Mouse (Mus musculus) midbrain, embryonic 15.5 days (tissue): ENCODE results near the gene Gm10961. TPM values are rescaled to one million over a fixed set of nuclear protein-coding genes. Genes with fewer than 3 reads are reported as not detected.

Source experiments
- ATAC-seq: fragments of 200-750 bp; cut with Nextera tagmentation; replicated peaks from 2 replicates; pipeline ENCODE4 v1.8.0; 2017; ENCODE audit warnings: moderate TSS enrichment
- H3K27ac ChIP-seq: fragments of 300-500 bp; sonication (generic); 2 replicates; pipeline ENCODE4 v1.5.1; 2015; ENCODE audit warnings: mild to moderate bottlenecking, inconsistent platforms
- H3K27me3 ChIP-seq: fragments of 300-500 bp; sonication (generic); replicated peaks from 2 replicates; pipeline ENCODE4 v1.6.1; 2015; ENCODE audit warnings: inconsistent platforms
- H3K36me3 ChIP-seq: fragments of 300-500 bp; sonication (generic); replicated peaks from 2 replicates; pipeline ENCODE4 v1.6.1; 2015; ENCODE audit warnings: inconsistent platforms
- H3K4me1 ChIP-seq: fragments of 300-500 bp; sonication (generic); 2 replicates; pipeline ENCODE4 v1.6.1; 2015; ENCODE audit warnings: inconsistent platforms
- H3K4me2 ChIP-seq: fragments of 300-500 bp; sonication (generic); 2 replicates; pipeline ENCODE4 v1.6.1; 2015; ENCODE audit warnings: inconsistent platforms, mild to moderate bottlenecking, moderate library complexity
- H3K4me3 ChIP-seq: fragments of 300-500 bp; sonication (generic); 2 replicates; pipeline ENCODE4 v1.5.1; 2015; ENCODE audit warnings: mild to moderate bottlenecking, inconsistent platforms
- H3K9ac ChIP-seq: fragments of 300-500 bp; sonication (generic); 2 replicates; pipeline ENCODE4 v1.6.1; 2015; ENCODE audit warnings: mild to moderate bottlenecking, inconsistent platforms
- H3K9me3 ChIP-seq: fragments of 300-500 bp; sonication (generic); 2 replicates; pipeline ENCODE4 v1.6.1; 2016; ENCODE audit warnings: inconsistent platforms
- WGBS: fragments of 180-500 bp; shearing (Covaris S2); methylation state at CpG from one replicate; pipeline ENCODE4 v1.1.7; 2015; ENCODE audit warnings: mixed read lengths; 5-methylcytosine and 5-hydroxymethylcytosine counted together
- polyA plus RNA-seq: library from polyadenylated mRNA; unstranded; fragments of >200 nt; fragmentation: Nextera tagmentation; extraction: Ambion mirVana; gene quantifications from 2 replicates; pipeline ENCODE4 v1.2.1, GENCODE M21; 2015

Gm10961 gene
- polyA plus RNA-seq, 1 experiment from 2014 or later: not detected

DNA sequence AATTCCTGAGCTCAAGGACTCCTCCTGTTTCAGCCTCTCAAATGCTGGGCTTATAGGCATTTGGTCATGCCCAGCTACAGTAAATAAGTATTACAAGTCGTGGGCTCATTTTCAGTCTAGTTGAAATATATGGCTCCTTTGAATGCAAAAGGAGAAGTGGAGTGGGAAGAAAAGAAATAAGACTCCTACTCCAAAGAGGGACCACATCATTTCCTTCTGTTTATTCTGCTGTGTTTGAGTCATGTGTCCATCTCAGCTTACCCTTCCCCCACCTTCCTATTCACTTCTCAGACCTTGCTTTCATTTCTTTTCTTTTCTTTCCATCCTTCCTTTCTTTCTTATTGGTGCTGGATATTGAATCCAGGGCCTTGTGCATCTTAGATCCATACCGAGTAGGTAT, 40.4 kb downstream of the Gm10961 start:
- Histone ChIP-seq H3K36me3 (peaks cover 69% of the 10 kb centered on the region), H3K27me3 (no peaks in the 10 kb centered on the region), H3K4me3 (no peak overlapping the region), H3K4me1 (no peaks in the 10 kb centered on the region), H3K27ac (no peak overlapping the region), H3K4me2 (no peak overlapping the region), H3K9ac (no peak overlapping the region), H3K9me3 (no peaks in the 10 kb centered on the region)
- ATAC-seq: no peak
- 88% methylated on average over 2 of the region's 2 CpGs for WGBS

DNA sequence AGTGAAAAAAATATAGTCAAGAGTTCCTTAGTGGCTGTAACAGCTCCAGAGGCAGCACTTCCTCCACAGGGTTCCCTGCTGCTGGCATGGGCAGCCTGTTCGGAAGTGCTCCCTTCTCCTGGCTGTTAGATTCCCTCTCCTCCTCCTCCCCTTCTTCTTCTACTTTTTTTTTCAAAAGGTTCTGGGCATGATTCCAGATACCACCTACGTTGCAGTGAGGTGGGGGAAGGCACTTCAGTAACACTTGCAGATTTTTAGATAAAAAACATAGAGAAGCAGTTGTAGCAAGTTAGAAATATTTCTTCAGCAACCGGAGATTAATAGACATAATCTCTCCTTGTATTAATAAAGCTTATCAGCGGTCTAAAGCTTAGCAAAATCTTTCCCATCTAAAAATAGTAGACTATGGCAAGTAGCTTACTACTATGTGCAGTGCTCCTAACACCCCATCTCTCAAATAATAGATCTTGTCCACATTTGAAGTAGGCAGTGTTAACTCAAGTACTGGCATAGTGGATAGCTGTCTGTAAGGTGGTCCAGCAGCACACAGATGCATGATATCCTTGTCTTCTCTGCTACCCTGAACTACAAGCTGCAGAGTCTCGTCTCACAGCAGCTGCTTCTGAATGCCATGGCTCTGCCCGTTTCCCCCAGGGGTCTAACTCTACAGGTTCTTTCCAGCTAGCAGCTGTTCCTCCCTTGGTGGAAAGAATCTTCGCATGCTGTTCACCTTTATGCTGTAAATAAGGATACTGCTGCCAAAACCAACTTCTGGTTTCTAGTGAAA, 49.9 kb downstream of the Gm10961 start:
- Histone ChIP-seq H3K4me2 (no peak overlapping the region), H3K9me3 (no peaks in the 10 kb centered on the region), H3K4me1 (peaks cover 17% of the 10 kb centered on the region), H3K27ac (0 out of 2 replicates have a peak overlapping the region, but pooled peaks have one; percentile 46), H3K36me3 (no peaks in the 10 kb centered on the region; the same call in 1 of the 2 replicates), H3K4me3 (no peak overlapping the region), H3K27me3 (no peaks in the 10 kb centered on the region), H3K9ac (no peak overlapping the region)
- peak; percentile 54; the same call in 1 of the 2 replicates for ATAC-seq
- WGBS: 32% methylated on average over 7 of the region's 7 CpGs

Other genes starting within 250 kb of the Gm10961 start
- 8.8 and 9.1 TPM in 2 replicates for gene Kcnc4, start 171.8 kb upstream of the Gm10961 start, polyA plus RNA-seq
- 16.6 and 19.2 TPM in 2 replicates for gene Slc6a17, start 113.3 kb upstream of the Gm10961 start, polyA plus RNA-seq
- gene Ubl4b, start 76.2 kb upstream of the Gm10961 start, polyA plus RNA-seq: not detected in 2 replicates
- gene Alx3, start 36.3 kb upstream of the Gm10961 start, polyA plus RNA-seq: 1.0 and 1.2 TPM in 2 replicates
- 178 and 182 TPM in 2 replicates for gene Strip1, start 372 bp downstream of the Gm10961 start, polyA plus RNA-seq
- gene Ahcyl1, start 65.2 kb downstream of the Gm10961 start, polyA plus RNA-seq: 115 and 117 TPM in 2 replicates
- gene Csf1, start 129.1 kb downstream of the Gm10961 start, polyA plus RNA-seq: 6.7 and 7.9 TPM in 2 replicates
- gene Eps8l3, start 245.9 kb downstream of the Gm10961 start, polyA plus RNA-seq: 0.09 TPM in 1 of 2 replicates, not detected in the other